Mouse (Mus musculus) T-cell, adult 2 months (primary cell): ENCODE measurements at regions not wholly inside any gene's neighbourhood (a gene's known extent, or its start where the extent isn't known, plus 50 kb on each side); places are given as distances from the start of the nearest gene placed in this dataset.

Source experiments
- DNase-seq: peaks from one replicate; pipeline ENCODE4 v3.0.0; 2022; ENCODE audit warnings: low spot score

- DNase-seq, result no peak
Measured at GRCm38 (mm10) chr13:41541139-41541538, 54.0 kb upstream of the Nedd9 start.

- DNase-seq, result no peak
Measured at GRCm38 (mm10) chr13:41546063-41546462, 58.9 kb upstream of the Nedd9 start.

GRCm38 (mm10) chr13:41546531-41546930 lies 59.2 kb upstream of the Tmem170b start:
- peak; percentile 2 for DNase-seq

GRCm38 (mm10) chr13:41549283-41549682 lies 56.4 kb upstream of the Tmem170b start:
- no peak for DNase-seq

GRCm38 (mm10) chr13:41550246-41550900 lies 55.3 kb upstream of the Tmem170b start:
- no peak for DNase-seq

GRCm38 (mm10) chr13:41551711-41552349 lies 53.9 kb upstream of the Tmem170b start:
- no peak for DNase-seq

- DNase-seq, result no peak
Measured at GRCm38 (mm10) chr13:41554401-41554800, 51.3 kb upstream of the Tmem170b start.
